Mouse (Mus musculus) kidney, adult 2 months (tissue): ENCODE measurements around the gene Ubn1.

Experiments used
- CTCF ChIP-seq: fragments of 200-500 bp; conservative IDR thresholded peaks from 2 replicates; pipeline ENCODE4 v1.5.1; 2011; ENCODE audit warnings: low read depth, mild to moderate bottlenecking, control low read depth, low read length, moderate library complexity, mixed read lengths; ENCODE audit not compliant: insufficient read depth, insufficient read length
- POLR2A ChIP-seq: fragments of 200-500 bp; IDR thresholded peaks from one replicate; pipeline ENCODE4 v1.6.1; 2011; ENCODE audit warnings: low read depth, low read length, control low read depth

GRCm38 (mm10) chr16:5113582-5113981 is 63.7 kb downstream of the Ubn1 start:
- TF ChIP-seq CTCF (no peak), POLR2A (no peak)
